Mouse (Mus musculus): Measurements from ENCODE around the gene Hnrnpa2b1. TPM values are rescaled to one million over a fixed set of nuclear protein-coding genes. Genes with fewer than 3 reads are reported as not detected.

The Hnrnpa2b1 gene
- total RNA-seq, 2 experiments from 2014 or later, result 593 to 702 TPM

DNA sequence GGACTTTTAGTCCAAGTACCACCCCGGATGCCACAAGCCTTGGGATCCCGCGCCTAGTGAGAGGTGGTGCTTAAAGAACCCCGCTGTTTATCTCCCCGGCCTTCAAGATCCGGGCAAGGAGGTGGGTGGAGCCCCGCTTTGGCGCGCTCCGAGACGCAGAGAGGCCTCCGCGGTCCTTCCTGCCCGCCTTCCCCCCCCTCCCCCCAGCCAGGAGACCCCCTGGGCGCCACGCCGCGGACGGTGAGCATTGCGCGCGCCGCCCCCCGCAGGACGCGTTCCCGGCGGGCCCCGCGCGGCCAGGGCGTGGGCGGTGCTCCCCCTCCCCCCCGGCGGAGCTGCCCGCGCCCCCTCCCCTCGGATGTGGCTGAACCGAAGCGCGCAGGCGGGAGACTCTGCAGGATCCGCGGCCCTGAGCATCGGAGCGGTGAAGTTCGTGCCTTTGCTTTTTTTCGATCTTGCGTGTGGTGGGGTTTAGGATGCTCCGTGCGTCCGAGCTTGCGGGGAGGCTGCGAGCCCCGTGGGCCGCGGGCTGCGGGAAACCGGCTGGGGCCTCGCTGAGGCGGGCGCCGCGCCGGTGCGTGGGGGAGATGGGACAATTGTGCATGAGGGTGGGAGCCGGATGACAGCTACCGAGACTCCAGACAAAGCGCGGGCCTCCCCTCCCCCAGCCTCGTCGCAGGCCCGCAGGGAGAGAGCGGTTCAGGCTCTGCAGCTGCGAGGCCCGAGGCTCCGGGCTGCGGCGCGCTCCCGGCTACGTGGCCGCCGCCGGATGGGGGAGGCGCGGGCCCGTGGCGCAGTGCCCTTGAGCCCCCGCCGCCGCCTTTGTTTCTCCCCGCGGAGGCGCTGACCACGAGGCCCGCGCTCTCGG lies 851 bp upstream of the Hnrnpa2b1 start, which contains the start of gene Cbx3:
TSS of gene Cbx3 (plus strand) at position 50 of the 868 bp plus-strand sequence.
- DNase-seq, result peak; percentile 83 to 93

DNA sequence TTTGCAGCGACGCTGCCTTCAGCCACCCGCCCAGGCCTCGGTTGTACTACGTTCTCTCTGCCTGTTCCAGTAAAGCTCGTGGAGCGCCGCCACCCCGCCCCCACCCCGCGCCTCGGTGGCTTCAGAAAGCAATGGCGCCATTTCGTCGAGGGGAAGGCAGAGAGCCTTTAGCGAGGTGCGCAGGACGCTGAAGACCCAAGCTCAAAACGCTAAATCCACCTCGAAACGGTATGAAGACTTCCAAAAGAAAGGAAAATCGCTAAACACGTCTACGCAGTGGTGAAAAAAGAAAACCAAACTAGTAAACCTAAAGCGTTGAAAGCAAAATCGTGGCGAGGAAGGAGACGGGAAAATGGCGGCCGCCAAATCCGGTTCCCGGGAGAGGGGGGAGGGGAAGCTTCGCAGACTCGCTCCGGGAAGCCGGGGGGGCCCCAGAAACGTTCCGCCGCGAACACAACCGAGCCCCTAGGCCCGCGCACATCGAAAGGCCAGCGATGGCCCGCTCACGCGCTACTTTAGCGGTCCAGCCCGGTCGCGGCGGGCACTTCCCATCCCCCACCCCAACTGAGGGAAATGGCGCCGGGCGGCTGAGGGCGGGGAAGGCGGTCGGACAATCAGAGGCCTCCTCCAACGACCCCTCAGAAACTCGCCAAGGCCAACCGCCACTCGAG lies 668 bp downstream of the Hnrnpa2b1 start:
- DNase-seq, result peak; percentile 77 to 83

GRCm38 (mm10) chr6:51467649-51468048 lies 2.0 kb downstream of the Hnrnpa2b1 start:
- DNase-seq, result no peak

GRCm38 (mm10) chr6:51460363-51460762 lies 9.3 kb downstream of the Hnrnpa2b1 start:
- DNase-seq, result no peak

DNA sequence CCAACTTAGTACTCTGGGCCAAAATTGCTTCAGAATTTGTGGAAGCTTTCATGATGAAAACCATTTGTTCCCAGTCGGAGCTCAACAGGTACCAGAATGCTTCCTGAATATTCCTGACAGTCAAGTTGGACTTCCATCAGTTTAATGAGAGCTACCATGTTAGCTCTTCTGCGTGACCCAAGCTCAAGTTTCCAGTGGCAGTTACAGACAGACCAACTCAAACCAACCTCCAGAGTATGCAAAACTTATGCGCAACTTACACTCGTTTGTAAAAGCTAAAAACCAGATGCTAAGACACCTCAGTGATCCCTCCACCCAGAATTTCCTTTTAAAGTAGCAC lies 9.7 kb downstream of the Hnrnpa2b1 start:
- no peak for DNase-seq

GRCm38 (mm10) chr6:51459313-51460020 lies 10.2 kb downstream of the Hnrnpa2b1 start:
- no peak for DNase-seq

GRCm38 (mm10) chr6:51458925-51459312 lies 10.8 kb downstream of the Hnrnpa2b1 start:
- peak; percentile 34 to 74 for DNase-seq

- no peak for DNase-seq
Observed at GRCm38 (mm10) chr6:51457770-51458387, 11.8 kb downstream of the Hnrnpa2b1 start.

- no peak for DNase-seq
Observed at GRCm38 (mm10) chr6:51457283-51457682, 12.4 kb downstream of the Hnrnpa2b1 start.

DNA sequence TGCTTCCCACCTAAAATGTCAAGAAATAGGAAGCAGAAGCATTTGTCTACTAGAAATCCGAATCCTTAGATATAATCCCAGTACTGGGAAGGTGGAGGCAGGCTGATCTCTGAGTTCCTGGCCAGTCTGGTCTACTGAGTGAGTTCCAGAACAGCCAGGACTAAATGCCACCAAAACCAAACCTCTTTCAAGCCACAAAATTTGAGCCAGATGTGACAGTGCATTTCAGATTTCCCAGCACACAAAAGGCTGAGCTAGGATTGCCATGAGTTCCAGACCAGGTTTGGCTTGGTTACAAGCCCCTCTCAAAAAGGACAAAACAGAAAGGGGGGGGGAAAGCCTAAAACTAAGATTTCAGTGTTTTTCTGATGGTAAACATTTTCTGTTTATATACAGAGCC lies 13.5 kb downstream of the Hnrnpa2b1 start:
- DNase-seq, result no peak

GRCm38 (mm10) chr6:51454949-51455348 lies 14.7 kb downstream of the Hnrnpa2b1 start:
- DNase-seq, result no peak

DNA sequence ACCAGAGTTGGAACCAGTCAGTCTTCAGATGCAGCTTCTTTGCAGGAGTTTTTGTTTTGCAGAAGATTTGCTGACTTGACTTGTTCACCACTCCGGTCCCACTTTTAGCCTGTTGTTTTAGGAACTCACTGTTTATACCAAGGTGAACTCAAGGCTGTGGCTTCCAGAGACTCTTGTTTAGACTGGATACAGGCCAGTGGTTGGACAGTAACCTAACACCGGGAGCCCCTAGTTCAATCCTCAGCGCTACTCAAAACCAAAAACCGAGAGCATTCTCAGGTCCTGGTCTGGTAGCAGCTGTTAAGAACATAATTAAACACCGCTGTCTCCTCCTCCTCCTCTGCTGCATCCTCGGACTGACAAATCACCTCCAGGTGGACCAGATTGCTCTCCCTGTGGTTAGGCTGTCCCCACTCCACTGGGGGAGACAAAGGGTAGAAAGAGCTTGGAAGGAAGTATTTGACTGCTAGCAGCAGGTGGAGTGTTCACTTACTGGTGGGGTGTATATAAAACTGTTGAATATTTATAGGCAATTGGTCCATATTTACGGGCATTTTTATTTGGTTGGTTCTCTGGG lies 16.7 kb downstream of the Hnrnpa2b1 start:
- no peak for DNase-seq

DNA sequence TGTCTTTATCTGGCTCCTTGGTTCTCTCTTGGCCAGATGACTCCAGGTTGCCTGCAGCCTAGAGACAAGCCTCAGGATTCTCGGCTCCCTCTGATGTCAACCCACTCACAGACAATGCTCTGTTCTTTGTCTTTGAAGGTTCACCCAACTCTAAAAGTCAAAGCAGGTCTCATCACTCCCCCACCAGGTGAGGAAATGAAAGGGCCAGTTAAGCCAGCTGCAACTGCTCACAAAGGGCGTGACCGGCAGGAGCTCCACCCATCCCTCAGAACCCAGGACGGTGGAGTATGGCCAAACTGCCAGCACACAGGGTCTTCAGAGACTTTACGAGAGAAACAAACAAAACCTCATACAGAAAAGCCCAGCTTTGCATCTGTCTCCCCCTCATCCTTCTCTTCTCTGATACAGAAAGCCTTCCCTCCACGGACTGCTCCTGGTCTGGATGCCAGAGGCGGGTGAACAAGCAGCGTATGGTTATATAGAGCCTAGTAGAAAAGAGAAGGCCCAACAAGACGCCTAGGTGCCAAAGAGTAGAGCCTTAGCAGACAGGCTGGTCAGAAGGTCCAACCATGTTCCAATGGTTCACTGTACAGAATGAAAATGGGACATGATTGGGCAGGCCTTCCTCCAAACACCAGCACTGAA lies 27.4 kb downstream of the Hnrnpa2b1 start:
- DNase-seq, result no peak

DNA sequence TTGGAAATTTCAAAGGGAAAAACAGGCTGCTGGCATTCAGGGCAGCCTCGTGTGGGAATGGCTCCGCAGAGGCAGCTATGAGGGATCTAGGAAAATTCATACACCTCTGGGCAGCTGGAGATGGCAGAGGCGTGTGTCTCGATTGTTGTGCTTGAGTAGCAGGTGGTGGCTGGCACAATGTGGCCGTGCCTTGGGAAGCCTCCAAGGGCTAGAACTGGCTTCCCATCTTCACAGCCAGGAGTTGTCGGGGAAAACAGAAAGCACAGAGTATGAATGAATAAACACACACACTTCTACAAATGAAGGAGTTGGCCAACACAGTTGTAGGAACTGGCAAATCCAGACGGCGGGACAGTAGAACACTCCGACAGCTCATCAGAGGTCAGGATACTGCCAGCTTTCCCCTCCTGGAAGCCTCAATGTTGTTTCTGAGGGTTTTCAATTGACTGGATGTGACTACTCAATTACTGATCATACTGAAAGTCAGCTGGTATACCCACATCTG lies 30.8 kb downstream of the Hnrnpa2b1 start:
- no peak for DNase-seq

DNA sequence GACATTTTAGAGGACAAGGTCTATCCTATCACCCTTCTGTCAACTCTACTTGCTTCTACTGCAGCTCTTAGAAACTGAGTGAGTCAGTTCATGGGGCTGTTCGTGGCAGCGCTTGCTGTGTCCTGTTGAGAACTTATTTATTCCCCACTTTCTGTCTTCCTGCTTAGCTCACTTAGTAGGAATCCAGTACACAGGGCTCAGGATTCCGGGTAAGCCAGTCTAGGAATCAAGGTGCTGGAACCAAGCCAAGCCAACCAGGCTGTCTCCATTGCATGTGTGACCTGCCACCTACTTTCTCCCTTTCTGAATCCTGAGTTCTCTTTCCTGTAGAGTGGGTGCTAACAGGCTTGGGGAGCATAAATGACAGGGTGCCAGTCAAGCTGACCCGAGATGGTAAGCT lies 32.0 kb downstream of the Hnrnpa2b1 start:
- peak; percentile 28 to 52 for DNase-seq

- DNase-seq, result no peak
Observed at GRCm38 (mm10) chr6:51434270-51434669, 35.4 kb downstream of the Hnrnpa2b1 start.

GRCm38 (mm10) chr6:51432535-51433397 lies 36.9 kb downstream of the Hnrnpa2b1 start, which contains the start of gene Nfe2l3:
Nfe2l3 (plus strand) TSS chr6:51432670.
- DNase-seq, result peak; percentile 65 to 71

- no peak for DNase-seq
Observed at GRCm38 (mm10) chr6:51424537-51424936, 45.2 kb downstream of the Hnrnpa2b1 start.

- DNase-seq, result no peak
Observed at GRCm38 (mm10) chr6:51423466-51424122, 46.1 kb downstream of the Hnrnpa2b1 start.
